Mouse (Mus musculus) intestine, embryonic 15.5 days (tissue): ENCODE results near the gene Tmem44. TPM values are rescaled to one million over a fixed set of nuclear protein-coding genes. Genes with fewer than 3 reads are reported as not detected.
A peak's percentile ranks its signal among the peaks of the same experiment; 100 is the strongest.

ENCODE experiments used
- ATAC-seq: fragments of 200-750 bp; cut with Nextera tagmentation; 2 replicates; pipeline ENCODE4 v1.8.0; 2017; ENCODE audit warnings: moderate TSS enrichment, moderate library complexity
- H3K27ac ChIP-seq: fragments of 300-500 bp; sonication (generic); 2 replicates; pipeline ENCODE4 v1.5.1; 2015; ENCODE audit warnings: mild to moderate bottlenecking, inconsistent platforms
- H3K27me3 ChIP-seq: fragments of 300-500 bp; sonication (generic); replicated peaks from 2 replicates; pipeline ENCODE4 v1.6.1; 2015; ENCODE audit warnings: inconsistent platforms
- H3K36me3 ChIP-seq: fragments of 300-500 bp; sonication (generic); 2 replicates; pipeline ENCODE4 v1.6.1; 2015; ENCODE audit warnings: inconsistent platforms
- H3K4me1 ChIP-seq: fragments of 300-500 bp; sonication (generic); replicated peaks from 2 replicates; pipeline ENCODE4 v1.6.1; 2015; ENCODE audit warnings: inconsistent platforms
- H3K4me2 ChIP-seq: fragments of 300-500 bp; sonication (generic); replicated peaks from 2 replicates; pipeline ENCODE4 v1.6.1; 2015; ENCODE audit warnings: mild to moderate bottlenecking, inconsistent platforms
- H3K4me3 ChIP-seq: fragments of 300-500 bp; sonication (generic); replicated peaks from 2 replicates; pipeline ENCODE4 v1.5.1; 2015; ENCODE audit warnings: inconsistent platforms
- H3K9ac ChIP-seq: fragments of 300-500 bp; sonication (generic); 2 replicates; pipeline ENCODE4 v1.6.1; 2015; ENCODE audit warnings: inconsistent platforms
- H3K9me3 ChIP-seq: fragments of 300-500 bp; sonication (generic); 2 replicates; pipeline ENCODE4 v1.6.1; 2016; ENCODE audit warnings: inconsistent platforms
- WGBS: fragments of 180-500 bp; shearing (Covaris S2); methylation state at CpG from one replicate; pipeline ENCODE4 v1.1.7; 2015; 5-methylcytosine and 5-hydroxymethylcytosine counted together
- polyA plus RNA-seq: library from polyadenylated mRNA; unstranded; fragments of >200 nt; fragmentation: Nextera tagmentation; extraction: Ambion mirVana; gene quantifications from 2 replicates; pipeline ENCODE4 v1.2.1, GENCODE M21; 2015

The Tmem44 gene
- polyA plus RNA-seq, 1 experiment from 2014 or later, result 9.1 TPM

- Histone ChIP-seq H3K9me3 (no peaks in the 10 kb centered on the region), H3K4me3 (no peak overlapping the region), H3K36me3 (no peaks in the 10 kb centered on the region), H3K9ac (no peak overlapping the region), H3K4me2 (no peak overlapping the region), H3K4me1 (peaks cover 18% of the 10 kb centered on the region; the same call in 1 of the 2 replicates), H3K27me3 (no peaks in the 10 kb centered on the region), H3K27ac (no peak overlapping the region)
- no peak for ATAC-seq
- WGBS, result 87% methylated on average over 5 of the region's 5 CpGs
These were observed 2.4 kb downstream of the Tmem44 start for GRCm38 (mm10) chr16:30548291-30548690.

GRCm38 (mm10) chr16:30544693-30545092, 5.9 kb downstream of the Tmem44 start:
- 72% methylated on average over 4 of the region's 4 CpGs for WGBS
- Histone ChIP-seq H3K27me3 (no peaks in the 10 kb centered on the region), H3K4me1 (0 out of 2 replicates have a peak, but pooled peaks cover 1% of the 10 kb centered on the region), H3K4me2 (no peak overlapping the region), H3K27ac (no peak overlapping the region), H3K9ac (no peak overlapping the region), H3K9me3 (no peaks in the 10 kb centered on the region), H3K36me3 (no peaks in the 10 kb centered on the region), H3K4me3 (no peak overlapping the region)
- ATAC-seq, result no peak

- Histone ChIP-seq H3K4me2 (no peak overlapping the region), H3K4me1 (0 out of 2 replicates have a peak, but pooled peaks cover 6% of the 10 kb centered on the region), H3K9ac (no peak overlapping the region), H3K36me3 (no peaks in the 10 kb centered on the region), H3K9me3 (no peaks in the 10 kb centered on the region), H3K27me3 (no peaks in the 10 kb centered on the region), H3K27ac (no peak overlapping the region), H3K4me3 (no peak overlapping the region)
- 89% methylated on average over 9 of the region's 9 CpGs for WGBS
- no peak for ATAC-seq
These were observed 7.3 kb downstream of the Tmem44 start for GRCm38 (mm10) chr16:30543386-30543785.

GRCm38 (mm10) chr16:30542826-30543225, 7.8 kb downstream of the Tmem44 start:
- Histone ChIP-seq H3K9ac (no peak overlapping the region), H3K4me2 (no peak overlapping the region), H3K4me3 (no peak overlapping the region), H3K27me3 (no peaks in the 10 kb centered on the region), H3K9me3 (no peaks in the 10 kb centered on the region), H3K4me1 (0 out of 2 replicates have a peak, but pooled peaks cover 6% of the 10 kb centered on the region), H3K36me3 (no peaks in the 10 kb centered on the region), H3K27ac (no peak overlapping the region)
- 75% methylated on average over 6 of the region's 6 CpGs for WGBS
- ATAC-seq, result no peak

GRCm38 (mm10) chr16:30540107-30541001, 10.3 kb downstream of the Tmem44 start:
- ATAC-seq, result peak; percentile 42; the same call in 1 of the 2 replicates
- 73% methylated on average over 20 of the region's 20 CpGs for WGBS
- Histone ChIP-seq H3K4me2 (peak overlapping the region; percentile 17; the same call in 1 of the 2 replicates), H3K27me3 (no peaks in the 10 kb centered on the region), H3K36me3 (no peaks in the 10 kb centered on the region), H3K4me1 (peaks cover 6% of the 10 kb centered on the region; the same call in 1 of the 2 replicates), H3K4me3 (peak overlapping the region; percentile 14; the same call in 1 of the 2 replicates), H3K27ac (no peak overlapping the region), H3K9ac (no peak overlapping the region), H3K9me3 (no peaks in the 10 kb centered on the region)

GRCm38 (mm10) chr16:30539433-30539832, 11.2 kb downstream of the Tmem44 start:
- H3K4me1 ChIP-seq, result peaks cover 6% of the 10 kb centered on the region; the same call in 1 of the 2 replicates
- H3K4me3 ChIP-seq, result no peak overlapping the region
- no peak overlapping the region for H3K4me2 ChIP-seq
- H3K9ac ChIP-seq, result no peak overlapping the region
- no peaks in the 10 kb centered on the region for H3K9me3 ChIP-seq
- no peaks in the 10 kb centered on the region for H3K36me3 ChIP-seq
- H3K27me3 ChIP-seq, result no peaks in the 10 kb centered on the region
- WGBS, result 21% methylated on average over 10 of the region's 10 CpGs
- ATAC-seq, result peak; percentile 59
- no peak overlapping the region for H3K27ac ChIP-seq

- H3K27me3 ChIP-seq, result no peaks in the 10 kb centered on the region
- H3K4me3 ChIP-seq, result no peak overlapping the region
- WGBS, result 75% methylated on average over 1 of the region's 1 CpGs
- H3K9ac ChIP-seq, result no peak overlapping the region
- H3K27ac ChIP-seq, result no peak overlapping the region
- H3K36me3 ChIP-seq, result no peaks in the 10 kb centered on the region
- no peak for ATAC-seq
- H3K4me1 ChIP-seq, result peaks cover 6% of the 10 kb centered on the region; the same call in 1 of the 2 replicates
- no peak overlapping the region for H3K4me2 ChIP-seq
- no peaks in the 10 kb centered on the region for H3K9me3 ChIP-seq
These were observed 15.6 kb downstream of the Tmem44 start for GRCm38 (mm10) chr16:30535075-30535474.

GRCm38 (mm10) chr16:30533592-30533991, 17.1 kb downstream of the Tmem44 start:
- no peaks in the 10 kb centered on the region for H3K27me3 ChIP-seq
- H3K4me1 ChIP-seq, result no peaks in the 10 kb centered on the region; the same call in 1 of the 2 replicates
- WGBS, result 67% methylated on average over 4 of the region's 4 CpGs
- no peaks in the 10 kb centered on the region for H3K9me3 ChIP-seq
- no peak overlapping the region for H3K27ac ChIP-seq
- H3K9ac ChIP-seq, result no peak overlapping the region
- no peak overlapping the region for H3K4me3 ChIP-seq
- H3K4me2 ChIP-seq, result no peak overlapping the region
- H3K36me3 ChIP-seq, result no peaks in the 10 kb centered on the region
- ATAC-seq, result no peak

GRCm38 (mm10) chr16:30532929-30533328, 17.7 kb downstream of the Tmem44 start:
- no peak overlapping the region for H3K4me2 ChIP-seq
- H3K27me3 ChIP-seq, result no peaks in the 10 kb centered on the region
- H3K4me1 ChIP-seq, result no peaks in the 10 kb centered on the region; the same call in 1 of the 2 replicates
- H3K36me3 ChIP-seq, result no peaks in the 10 kb centered on the region
- no peak for ATAC-seq
- no peak overlapping the region for H3K4me3 ChIP-seq
- WGBS, result 53% methylated on average over 1 of the region's 1 CpGs
- H3K9me3 ChIP-seq, result no peaks in the 10 kb centered on the region
- H3K9ac ChIP-seq, result no peak overlapping the region
- H3K27ac ChIP-seq, result no peak overlapping the region

GRCm38 (mm10) chr16:30531761-30532406, 18.8 kb downstream of the Tmem44 start:
- WGBS, result 29% methylated on average over 20 of the region's 20 CpGs
- no peaks in the 10 kb centered on the region; the same call in 1 of the 2 replicates for H3K4me1 ChIP-seq
- H3K27ac ChIP-seq, result no peak overlapping the region
- no peaks in the 10 kb centered on the region for H3K27me3 ChIP-seq
- no peak overlapping the region for H3K9ac ChIP-seq
- no peaks in the 10 kb centered on the region for H3K9me3 ChIP-seq
- no peak overlapping the region for H3K4me3 ChIP-seq
- no peaks in the 10 kb centered on the region for H3K36me3 ChIP-seq
- peak; percentile 49; the same call in 1 of the 2 replicates for ATAC-seq
- no peak overlapping the region for H3K4me2 ChIP-seq

- no peak; the same call in 1 of the 2 replicates for ATAC-seq
- no peak overlapping the region for H3K9ac ChIP-seq
- no peaks in the 10 kb centered on the region for H3K4me1 ChIP-seq
- no peaks in the 10 kb centered on the region for H3K27me3 ChIP-seq
- H3K36me3 ChIP-seq, result no peaks in the 10 kb centered on the region
- H3K27ac ChIP-seq, result no peak overlapping the region
- WGBS, result 49% methylated on average over 4 of the region's 4 CpGs
- no peaks in the 10 kb centered on the region for H3K9me3 ChIP-seq
- no peak overlapping the region for H3K4me3 ChIP-seq
- no peak overlapping the region for H3K4me2 ChIP-seq
These were observed 19.8 kb downstream of the Tmem44 start for GRCm38 (mm10) chr16:30530815-30531214.

- Histone ChIP-seq H3K27ac (no peak overlapping the region), H3K9me3 (no peaks in the 10 kb centered on the region), H3K4me3 (no peak overlapping the region), H3K9ac (no peak overlapping the region), H3K27me3 (no peaks in the 10 kb centered on the region), H3K4me2 (no peak overlapping the region), H3K4me1 (no peaks in the 10 kb centered on the region), H3K36me3 (no peaks in the 10 kb centered on the region)
- ATAC-seq, result no peak
- WGBS, result 83% methylated on average over 8 of the region's 8 CpGs
These were observed 22.3 kb downstream of the Tmem44 start for GRCm38 (mm10) chr16:30528386-30528785.
